Mouse (Mus musculus): ENCODE data around the gene Serpinb8.

The Serpinb8 gene

DNA sequence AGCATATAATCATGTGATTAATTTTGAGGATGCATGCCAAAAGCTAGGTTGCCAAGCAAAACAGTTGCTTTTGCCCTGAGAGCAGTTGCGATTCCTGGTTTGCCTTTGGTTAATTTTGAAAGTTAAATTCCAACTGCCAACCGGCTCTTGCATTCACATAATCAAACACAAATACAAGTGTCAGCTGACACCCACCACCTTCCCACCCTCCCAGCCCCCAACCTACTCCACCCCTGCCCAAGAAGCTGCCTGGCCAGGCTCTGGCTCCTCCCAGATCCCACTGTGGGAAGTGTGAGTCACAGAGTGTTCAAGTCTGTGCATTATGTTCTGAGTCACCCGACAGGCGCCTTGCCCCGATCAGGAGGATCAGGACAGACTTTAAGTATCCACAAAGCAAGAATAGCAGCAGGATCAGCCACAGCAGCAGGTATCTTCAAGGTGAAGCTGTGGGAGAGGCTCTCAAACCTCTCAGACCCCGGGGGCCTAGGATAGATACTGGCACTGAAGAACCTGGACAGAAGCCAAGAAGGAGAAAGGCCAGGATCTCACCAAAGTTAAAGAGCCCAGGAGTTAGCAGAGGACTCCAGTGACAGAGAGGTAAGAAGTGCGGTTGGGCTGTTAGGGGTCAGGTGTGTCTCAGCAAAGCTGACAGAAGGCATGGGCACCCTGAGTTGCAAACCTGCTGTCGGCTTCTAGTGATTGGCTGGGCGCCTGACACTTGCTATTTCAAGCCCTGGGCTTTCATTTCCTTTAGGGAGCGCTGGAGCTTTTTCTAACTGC lies at the start of gene Serpinb8:
Serpinb8 (plus strand) TSS at position 316 of the 780 bp plus-strand sequence.
- DNase-seq: peak; percentile 94 to 95

DNA sequence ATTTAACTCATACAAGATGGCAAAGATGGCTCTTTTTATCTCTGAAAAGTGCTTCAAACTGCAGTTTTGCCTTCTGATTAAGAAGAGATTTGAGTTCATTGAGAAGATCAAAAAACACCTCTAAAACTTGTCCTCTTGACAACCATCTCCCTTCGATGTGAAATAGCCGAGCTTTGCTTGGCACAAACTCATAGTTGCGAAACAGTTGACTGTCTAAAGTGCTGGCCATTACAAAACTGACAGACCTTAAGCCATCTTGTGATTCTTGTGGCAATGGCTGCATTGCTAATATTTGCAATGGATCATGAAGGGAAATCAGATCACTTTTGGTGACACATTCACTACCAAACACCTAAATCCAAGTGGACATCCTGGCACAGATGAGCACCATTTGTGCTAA lies 30.3 kb upstream of the Serpinb8 start:
- DNase-seq: no peak

DNA sequence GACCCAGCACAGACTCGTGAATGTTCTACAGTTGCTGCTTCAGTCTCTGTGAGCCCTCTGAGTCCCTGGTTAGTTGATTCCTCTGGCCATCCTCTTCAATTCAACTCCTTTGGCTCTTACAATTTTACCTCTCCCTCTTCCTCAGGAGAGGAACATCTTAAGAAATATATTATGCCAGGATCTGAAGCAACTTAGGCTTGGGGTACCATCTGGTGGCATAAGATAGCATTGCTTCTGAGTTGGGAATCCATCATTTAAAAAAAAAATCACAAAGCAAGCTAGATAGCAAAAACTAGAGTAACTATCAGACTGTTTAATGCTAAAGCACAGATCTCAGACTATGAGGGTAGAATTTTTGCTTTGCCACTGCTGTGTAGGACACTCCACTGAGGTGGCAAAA lies 27.7 kb upstream of the Serpinb8 start:
- DNase-seq: no peak

DNA sequence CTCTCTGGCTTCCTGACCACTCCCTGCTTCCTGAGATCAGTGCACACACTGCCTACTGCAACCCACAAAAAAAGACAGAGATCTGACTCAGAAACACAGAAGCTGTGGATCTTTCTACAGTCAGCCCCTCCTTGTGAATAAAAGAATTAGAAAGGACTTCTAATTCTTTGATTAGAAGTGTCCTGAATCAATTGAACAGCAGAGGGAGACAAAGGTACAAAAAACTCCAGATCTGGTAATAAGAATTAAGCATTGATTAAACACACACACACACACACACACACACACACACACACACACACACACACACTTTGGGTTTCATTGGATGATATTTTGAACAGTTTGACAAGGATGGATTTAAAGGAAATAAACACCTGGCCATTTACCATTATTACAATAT lies 24.2 kb upstream of the Serpinb8 start:
- no peak for DNase-seq

DNA sequence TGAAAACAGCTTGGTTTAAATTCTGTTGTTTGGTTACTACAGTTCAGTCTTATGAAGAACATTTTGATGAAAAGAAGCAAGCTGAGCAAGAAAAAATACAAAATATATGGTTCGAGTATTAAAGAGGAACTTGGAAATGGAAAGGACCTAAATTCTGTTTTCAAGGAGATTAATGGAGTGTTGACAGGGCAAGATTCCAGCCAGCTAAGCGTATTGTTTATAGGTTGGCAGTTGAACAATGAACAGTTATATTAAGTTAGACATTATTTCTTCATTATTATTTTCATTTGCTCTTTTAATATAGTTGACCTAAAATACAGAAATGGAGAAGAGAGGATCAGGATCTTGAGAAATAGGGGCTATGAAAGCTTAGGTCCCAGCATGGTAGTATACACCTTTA lies 13.7 kb upstream of the Serpinb8 start:
- no peak for DNase-seq

DNA sequence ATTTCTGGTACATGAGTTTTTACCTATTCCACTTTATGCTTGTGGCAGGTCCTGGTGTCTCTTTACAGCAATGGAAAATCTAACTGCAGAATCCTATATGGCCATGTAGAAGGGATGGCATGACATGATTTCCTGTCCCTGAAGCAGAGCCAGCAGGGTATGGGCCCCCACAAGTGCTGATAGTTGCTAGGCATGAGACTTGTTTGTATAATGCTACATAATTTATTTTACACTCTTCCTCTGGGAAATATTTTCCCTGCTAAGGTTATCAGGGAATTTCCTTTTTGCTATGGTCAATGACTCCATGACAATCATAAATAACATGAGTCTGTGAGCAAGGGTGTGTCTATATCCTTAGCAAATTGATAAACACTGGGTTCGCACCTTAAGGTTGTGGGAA lies 12.3 kb upstream of the Serpinb8 start:
- no peak for DNase-seq

DNA sequence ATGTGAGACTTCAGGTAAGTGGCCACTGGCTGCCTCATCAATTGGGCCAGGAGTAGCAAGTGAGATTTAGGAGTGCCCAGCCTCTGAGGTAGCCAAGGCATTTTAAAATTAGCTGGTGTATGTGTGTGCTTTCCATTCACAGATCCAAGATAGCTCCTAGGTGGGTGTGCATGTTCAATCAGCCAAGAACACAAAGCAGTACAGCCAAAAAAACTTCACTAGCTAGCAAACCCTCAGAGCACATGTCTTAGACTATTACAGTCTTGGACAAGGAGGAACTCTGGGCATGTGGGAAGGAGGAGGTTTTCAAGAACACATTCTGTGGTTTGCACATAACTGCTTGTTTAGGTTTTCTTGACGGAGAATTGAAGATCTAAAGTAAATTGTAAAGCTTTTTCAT lies 8.6 kb upstream of the Serpinb8 start:
- DNase-seq: no peak

DNA sequence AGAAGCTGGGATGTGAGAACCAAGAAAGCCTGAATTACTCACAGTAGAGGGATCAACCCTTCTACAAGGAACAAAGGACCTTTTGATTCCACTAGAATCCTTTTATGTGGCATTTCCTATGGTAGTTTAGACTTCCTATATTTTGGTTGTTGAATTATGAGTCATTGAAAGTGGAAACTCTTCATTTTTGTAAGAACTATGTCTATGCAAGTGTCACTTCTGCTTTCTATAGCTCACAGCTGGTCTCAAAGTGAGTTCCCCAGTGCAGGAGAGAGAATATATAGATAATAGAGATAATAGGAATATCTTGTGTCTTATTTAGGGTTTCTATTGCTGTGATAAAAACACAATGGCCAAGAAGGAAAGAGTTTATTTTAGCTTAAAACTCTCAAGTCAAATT lies 6.9 kb upstream of the Serpinb8 start:
- no peak for DNase-seq

DNA sequence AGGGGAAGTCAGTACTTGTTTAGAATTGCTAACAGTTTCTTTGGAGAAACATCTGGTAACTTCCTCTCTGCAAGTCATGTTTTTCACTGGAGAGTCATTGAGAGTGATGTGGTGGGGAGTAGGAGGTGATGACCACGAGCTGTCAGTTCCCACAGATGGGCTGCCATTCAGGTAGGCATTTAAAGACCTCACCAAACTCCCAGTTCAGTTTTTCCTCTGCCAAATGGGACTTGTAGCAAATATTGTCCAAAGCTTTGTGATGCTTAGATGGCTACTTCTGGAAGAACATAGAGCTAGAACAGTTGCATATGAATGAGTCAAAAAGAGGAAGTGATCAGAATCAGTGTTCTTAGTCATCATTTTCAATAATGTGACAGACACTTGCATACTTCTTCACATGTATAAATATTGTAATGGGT lies 5.8 kb upstream of the Serpinb8 start:
- DNase-seq: no peak

DNA sequence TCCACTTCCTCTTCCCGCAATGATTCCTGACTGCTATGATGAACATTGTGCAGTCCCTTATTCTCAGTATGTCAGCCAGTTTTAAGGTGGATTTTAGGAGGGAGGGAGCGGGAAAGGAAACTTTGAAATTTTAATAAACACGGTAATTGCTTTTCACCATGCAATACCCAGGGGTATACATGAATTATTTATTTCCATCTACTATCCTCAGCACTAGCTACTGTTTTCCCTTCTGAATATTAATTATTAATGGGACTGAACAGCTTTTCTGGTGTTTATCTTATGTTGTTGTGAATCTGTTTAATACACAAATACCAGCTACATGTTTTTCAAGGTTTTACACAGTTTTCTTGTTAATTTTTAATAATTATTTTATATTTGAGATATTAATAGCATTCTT lies 4.9 kb upstream of the Serpinb8 start:
- no peak for DNase-seq

DNA sequence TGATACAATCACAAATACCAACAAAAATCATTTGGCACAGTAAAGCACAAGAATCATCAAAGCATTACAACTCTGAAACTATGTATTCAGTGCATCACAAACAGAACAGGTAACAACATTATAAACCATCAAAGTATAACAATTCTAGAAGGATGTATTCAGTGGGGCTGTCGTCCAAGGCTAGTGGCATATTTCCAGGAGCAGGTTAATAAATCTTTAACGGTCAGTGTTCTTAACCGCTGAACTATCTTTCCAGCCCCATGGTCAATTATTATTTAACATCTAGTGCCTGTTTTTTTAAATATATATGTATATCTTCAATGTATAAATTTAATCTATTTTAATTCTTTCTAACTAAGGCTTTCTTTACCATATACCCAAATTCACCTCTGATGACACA lies 3.6 kb upstream of the Serpinb8 start:
- no peak for DNase-seq

DNA sequence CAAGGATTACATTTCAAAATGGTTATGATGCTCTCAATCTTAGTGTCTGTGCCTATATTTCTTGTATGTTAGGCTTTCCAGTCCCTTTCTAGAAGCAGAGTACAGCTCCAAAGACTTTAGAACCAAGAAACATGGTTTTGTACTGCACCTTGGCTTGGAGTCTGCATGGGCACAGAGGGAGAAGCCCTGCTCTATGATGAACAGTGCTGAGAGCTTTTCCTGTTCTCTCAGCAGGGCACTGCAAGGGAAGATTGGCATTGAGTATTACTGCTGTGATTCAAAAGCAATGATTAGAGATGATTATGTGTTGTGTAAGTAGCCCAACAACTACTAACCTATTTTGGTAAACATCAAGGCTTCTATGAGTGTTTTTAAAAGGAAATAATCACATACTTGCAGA lies 1.6 kb upstream of the Serpinb8 start:
- DNase-seq: peak; percentile 57 to 75

DNA sequence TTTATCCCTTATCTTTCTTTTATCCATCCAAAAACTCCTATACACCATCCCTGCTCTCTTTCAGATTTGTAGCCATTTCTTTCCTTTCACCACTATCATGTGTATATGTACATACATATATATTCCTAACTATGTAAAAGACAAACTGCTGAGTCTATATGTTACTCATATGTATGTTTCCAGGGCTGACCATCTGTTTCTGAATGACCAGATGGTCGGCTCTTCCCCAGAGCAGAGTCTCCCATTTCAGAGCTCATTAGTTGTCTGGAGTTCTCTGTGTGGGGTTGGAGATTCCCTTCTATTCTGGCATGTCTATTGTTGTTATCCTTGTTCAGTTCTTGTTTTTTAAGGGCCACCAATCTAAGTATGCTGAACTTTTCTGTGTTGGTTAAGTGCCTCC lies 1.2 kb upstream of the Serpinb8 start:
- peak; percentile 63 to 73 for DNase-seq

DNA sequence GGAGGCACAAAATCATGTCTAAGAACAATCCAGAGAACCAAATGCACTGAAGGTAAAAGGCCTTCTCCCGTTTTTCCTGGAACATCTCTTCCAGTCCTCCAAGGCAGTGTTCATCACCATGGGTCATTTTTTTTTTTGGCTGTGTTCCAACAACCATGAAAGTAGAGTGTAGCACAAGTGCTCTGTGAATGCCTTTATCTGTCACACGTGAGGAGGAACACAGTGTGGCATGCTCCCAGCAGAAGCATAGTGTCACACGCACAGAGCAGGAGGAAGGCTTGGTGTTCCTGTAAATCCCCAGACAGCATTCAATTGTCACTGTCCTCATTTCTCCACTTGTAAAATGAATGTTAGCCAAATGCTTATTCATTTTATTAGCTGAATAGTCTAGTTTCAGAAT lies 2.8 kb downstream of the Serpinb8 start:
- DNase-seq: no peak

DNA sequence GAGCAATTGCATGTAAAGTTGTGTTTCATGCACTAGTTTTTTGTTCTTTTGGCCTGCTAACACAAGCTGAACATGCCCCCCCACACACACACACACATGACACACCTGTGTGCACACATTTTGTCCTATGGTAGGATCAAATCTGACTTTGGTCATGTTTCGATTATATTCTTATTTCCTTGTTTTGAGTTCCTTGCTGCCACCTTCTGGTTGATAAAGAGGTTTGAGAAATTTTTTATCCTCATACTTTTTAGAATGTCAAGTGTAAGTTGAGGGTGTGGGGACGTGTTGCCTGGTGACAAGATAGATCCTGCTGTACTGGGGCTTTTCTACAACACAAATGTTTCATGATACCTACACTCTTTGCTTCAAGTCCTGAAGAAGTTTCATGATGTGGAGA lies 3.7 kb downstream of the Serpinb8 start:
- no peak for DNase-seq

DNA sequence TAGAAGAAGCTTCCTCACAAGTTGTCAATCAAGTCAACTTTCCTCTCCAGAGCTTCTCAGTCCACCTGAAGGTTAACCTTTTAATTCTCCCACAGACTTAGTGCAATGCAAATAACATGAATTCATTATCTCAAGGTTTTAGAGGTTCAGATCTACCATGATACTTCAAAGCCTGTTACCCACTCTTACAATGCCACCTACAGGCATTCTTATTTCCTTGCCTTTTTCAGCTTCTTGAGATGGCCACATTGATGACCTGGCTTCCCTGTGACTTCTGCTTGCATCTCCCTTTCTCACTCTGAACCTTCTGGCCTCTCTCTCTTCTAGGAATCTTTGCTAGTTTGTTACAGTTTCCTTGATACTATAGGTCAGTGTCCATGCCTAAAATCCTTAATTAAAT lies 7.1 kb downstream of the Serpinb8 start:
- no peak for DNase-seq

DNA sequence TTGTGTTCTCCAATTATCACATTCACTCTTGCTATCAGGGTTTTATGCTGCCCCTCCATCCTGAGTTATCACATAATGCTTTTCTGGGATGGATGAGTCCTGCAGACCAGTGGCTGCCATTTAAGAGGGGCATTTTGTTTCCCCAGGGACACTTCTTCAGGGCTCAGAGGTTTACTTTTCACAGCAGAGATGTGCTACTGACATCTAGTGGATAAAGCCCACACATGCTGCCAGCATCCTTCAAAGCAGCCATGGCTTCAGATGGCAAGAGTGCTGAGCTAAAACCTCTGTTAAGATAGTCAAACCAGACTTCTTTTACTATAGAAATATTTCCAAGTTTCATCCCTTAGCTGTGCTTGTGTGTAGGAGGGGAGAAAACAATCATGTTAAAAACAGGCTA lies 8.7 kb downstream of the Serpinb8 start:
- DNase-seq: peak; percentile 41 to 51

DNA sequence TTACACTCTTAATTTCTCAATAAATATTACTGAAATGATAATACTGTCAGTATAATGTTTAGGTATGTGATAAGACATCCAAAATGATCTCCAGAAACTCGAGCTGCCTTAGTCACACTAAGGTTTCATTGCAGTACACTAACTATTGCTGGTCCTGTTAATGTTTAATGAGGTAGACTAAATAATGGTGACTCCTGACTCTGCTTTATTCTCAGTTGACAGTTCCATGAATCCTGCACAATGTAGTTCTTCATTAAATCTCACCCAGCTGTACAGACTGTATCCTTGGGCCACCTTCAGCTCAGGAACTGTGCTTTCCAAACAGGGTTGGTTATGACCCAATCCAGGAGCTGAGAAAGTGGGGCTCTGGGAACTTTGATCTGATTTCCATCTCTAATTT lies 19.1 kb downstream of the Serpinb8 start:
- no peak for DNase-seq

DNA sequence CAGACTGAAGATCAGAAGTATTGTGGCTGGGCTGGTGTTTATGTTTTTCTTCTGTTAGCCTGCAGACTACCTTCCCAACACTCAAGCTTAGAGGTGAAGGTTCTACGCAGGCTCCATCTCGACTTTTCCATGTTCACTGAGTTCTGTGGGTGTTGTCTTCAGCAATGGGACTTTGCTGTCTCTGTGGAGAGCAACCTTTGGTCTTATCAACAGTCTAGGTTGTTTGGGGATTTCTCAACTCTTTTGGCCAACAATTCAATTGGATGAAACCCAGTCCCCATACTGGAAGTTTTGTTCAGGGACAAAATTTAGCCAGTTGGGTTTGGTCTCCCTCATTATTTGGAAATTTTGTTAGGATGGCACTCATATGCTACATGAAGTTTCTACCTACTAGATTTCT lies 24.3 kb downstream of the Serpinb8 start:
- DNase-seq: no peak

DNA sequence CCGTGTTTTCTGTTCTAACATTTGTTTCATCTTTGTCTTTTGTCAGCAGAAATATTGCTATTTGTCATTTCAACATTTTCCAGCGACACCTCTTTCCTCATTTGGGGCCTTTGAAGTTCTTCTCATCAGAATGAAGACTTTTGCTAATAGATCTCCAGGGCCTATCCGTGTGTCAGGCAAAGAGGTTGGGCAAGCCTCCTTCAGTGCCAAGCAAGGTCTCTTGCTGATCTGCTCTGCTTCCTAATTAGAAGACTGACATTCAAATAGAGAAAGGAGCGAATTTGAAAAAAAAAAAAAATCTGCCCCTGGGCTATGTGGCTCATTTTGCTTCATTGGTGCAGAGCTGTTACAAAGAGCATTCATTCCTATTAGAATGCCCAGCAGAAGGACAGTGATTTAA lies 32.2 kb downstream of the Serpinb8 start:
- DNase-seq: no peak

DNA sequence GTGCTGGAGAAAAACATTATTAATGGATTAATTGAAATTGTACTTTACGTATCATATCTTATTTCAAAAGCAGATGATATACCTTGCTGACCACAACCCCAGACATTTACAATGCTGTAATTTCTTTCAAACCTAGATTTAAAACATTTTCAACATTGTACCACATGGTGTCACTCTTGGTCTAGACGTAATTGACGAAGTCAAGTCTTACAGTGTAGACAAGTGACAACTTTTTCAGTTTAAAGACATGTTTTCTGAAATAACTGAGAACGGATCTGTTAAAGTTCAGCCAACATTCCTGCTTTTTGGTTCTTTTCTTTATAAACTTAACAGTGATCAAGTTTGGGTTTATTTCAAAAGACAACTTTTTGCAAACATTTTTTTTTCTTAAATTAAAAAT lies 46.1 kb downstream of the Serpinb8 start:
- no peak for DNase-seq

DNA sequence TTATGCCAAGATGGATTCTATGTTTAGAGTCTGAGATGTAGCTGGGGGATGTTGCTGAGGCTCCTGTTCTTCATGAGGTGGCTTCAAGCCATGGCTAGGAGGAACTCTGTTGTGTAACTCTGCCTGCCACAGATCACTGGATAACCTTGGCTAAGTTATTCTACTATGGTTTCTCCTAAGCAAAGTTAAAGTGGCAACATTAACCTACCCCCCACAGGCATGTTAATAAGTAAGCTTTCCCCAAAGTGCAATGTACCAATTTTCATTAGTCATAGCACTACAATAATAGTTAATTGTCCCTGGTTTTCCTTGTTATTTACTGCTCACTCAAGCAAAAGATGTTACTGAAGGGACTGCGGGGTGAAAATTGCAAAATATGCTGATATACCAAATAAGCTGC lies 48.2 kb downstream of the Serpinb8 start:
- no peak for DNase-seq

DNA sequence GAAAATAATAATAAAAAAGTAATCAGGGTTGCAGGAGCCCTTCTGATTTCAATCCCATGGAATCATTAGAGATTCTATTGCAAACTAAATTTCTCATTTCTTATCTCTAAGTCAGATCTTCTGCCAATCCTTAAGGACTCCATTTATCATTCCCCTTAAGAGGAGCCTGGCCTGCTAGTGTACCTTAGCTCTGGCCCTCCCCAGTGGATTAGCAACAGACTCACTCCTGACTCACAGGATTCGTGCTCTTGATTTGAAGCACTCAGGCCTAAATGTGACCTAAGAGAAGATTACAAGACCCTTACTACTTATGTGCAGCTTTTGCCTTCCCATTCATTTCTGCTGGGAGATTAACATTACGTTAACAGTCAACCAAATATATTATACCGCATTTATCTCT lies 48.7 kb downstream of the Serpinb8 start:
- no peak for DNase-seq

DNA sequence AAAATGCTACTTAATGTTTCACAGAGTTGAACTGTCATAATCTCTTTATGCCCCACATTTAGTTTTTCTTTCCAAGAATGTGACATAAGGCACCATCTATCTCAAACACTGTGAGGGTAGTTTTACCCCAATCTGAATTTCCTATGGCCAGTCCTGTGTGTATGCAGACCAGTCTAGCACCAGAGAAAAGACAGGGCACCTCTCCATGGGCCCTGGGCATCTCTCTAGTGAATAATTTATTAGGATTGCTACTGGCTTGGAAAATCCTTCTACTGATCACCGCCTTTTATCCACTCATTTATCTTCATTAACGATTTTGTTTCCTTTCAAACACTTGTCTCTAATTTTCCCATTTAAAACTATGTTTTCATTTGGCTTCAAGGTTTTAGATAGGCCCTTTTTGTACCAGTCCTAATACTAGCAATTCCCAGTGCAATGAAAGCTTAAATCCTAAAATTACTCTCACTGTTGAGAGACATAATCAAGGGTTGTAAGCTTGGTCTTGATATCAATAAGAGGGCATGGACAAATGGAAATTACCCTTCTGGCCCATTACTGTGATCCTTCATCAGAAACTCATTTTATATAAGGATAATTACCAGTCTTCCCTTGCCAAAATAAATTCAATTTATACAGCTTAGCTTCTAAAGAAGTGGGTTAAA lies 52.8 kb downstream of the Serpinb8 start:
- DNase-seq: no peak

DNA sequence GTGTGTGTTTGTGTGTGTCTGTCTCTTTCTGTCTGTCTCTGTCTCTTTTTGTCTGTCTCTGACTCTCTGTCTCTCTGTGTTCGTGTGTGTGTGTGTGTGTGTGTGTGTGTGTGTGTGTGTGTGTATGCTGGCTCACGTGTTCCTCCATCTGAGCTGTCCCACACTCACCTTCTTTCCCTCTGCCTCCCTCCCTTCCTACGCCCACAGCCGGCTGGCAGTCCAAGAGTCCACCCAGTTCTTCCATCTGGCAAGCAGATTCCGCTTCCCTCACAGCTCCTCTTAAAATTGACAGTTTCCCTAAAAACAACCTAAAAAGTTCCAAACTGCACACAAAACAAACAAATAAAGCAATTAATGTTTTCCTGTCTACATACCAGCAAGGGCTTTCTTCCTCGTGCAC lies 55.3 kb downstream of the Serpinb8 start:
- DNase-seq: peak in 1 of 2 experiments; percentile 16

Data from cerebellum, adult 18-20 months (tissue).